Mouse (Mus musculus) brain, embryonic 14.5 days (tissue): Measurements from ENCODE around the gene Rps2.
"Not testable (repeated sequence)": the region's sequence is repeated elsewhere in the genome, so short reads cannot be mapped to it uniquely, and the experiment has no call there.

ENCODE experiments used
- CTCF ChIP-seq: fragments of 200-500 bp; IDR thresholded peaks from 2 replicates; pipeline ENCODE4 v1.5.1; 2012; ENCODE audit warnings: inconsistent platforms, mild to moderate bottlenecking, moderate library complexity, borderline replicate concordance; ENCODE audit not compliant: insufficient read depth, insufficient read length; ENCODE audit errors: extremely low read depth
- POLR2A ChIP-seq: fragments of 200-500 bp; IDR thresholded peaks from 2 replicates; pipeline ENCODE4 v1.6.1; 2012; ENCODE audit warnings: mild to moderate bottlenecking, inconsistent platforms, borderline replicate concordance; ENCODE audit not compliant: poor library complexity, insufficient read depth, insufficient read length, severe bottlenecking; ENCODE audit errors: extremely low read depth

DNA sequence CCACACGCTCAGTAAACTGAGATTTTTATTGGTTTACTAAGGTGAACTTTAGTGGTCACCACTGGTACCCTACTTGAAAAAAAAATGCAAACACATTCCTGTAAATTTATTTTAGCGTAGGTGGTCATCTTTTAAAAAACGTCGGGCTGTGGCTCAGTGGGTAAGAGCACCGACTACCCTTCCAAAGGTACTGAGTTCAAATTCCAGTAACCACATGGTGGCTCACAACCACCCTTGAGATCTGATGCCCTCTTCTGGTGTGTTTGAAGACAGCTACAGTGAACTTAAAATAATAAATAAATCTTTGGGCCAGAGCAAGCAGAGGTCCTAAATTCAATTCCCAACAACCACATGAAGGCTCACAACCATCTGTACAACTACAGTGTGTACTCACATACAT lies 1.0 kb downstream of the Rps2 start:
- 0 out of 2 replicates have a peak, but pooled peaks have one; percentile 1 for TF ChIP-seq CTCF
- not testable (repeated sequence) for TF ChIP-seq POLR2A
